Comparison of ENCODE assay signal across 13 mouse cellular contexts in the genomic region with DNA sequence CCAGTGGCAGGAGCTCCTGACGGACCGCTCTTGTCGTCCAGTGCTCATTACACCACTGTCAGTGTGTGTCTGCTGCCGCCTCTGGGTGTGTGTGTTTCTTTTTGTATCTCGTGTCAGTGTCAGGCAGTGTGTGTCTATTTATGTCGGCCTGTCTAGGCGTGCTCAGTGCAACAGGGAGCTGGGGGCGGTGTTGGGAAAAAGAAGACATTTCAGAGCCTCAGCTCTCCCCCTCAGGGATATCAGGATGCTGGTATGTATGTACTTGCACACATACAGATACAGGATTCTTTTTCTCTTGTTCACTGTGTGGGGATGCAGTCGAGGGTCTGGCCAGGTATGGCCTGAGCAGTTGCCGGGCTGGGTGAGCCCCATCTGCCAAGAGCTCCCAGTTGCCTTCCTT. TPM values are rescaled to one million over a fixed set of nuclear protein-coding genes. Genes with fewer than 3 reads are reported as not detected.
DNase-seq lines count a peak whose midpoint lies in the region; ATAC-seq and TF ChIP-seq lines count a peak whose summit lies in the region.
"Had no signal": no experiment of that assay in that cellular context is flagged by ENCODE, and none has a peak within 500 bp of the region (broad histone marks: within the 10 kb centered on the region; RNA-seq: fewer than 3 reads in every experiment).

No protein-coding gene starts in this region.

- H3K4me3 ChIP-seq in layer of hippocampus, adult 2 months, result peak overlapping the region; percentile 9; the same call in 1 of the 2 replicates
- no peak overlapping the region for H3K4me3 ChIP-seq in hindbrain, embryonic 12.5 days
- no peak overlapping the region for H3K4me3 ChIP-seq in midbrain, embryonic 14.5 days (replicated peaks; ENCODE audit: low read depth, low read length)
- no peak overlapping the region for H3K4me3 ChIP-seq in heart, adult 2 months
- H3K4me3 ChIP-seq: heart, embryonic 15.5 days had no signal

- H3K27me3 ChIP-seq in hindbrain, embryonic 12.5 days, result peaks cover 9% of the 10 kb centered on the region
- H3K27me3 ChIP-seq in midbrain, embryonic 14.5 days (ENCODE audit: control insufficient read depth, insufficient read depth, low read length), result no peaks in the 10 kb centered on the region
- no peaks in the 10 kb centered on the region for H3K27me3 ChIP-seq in heart, adult 2 months (ENCODE audit: control insufficient read depth, insufficient read depth, low read length)

- no peaks in the 10 kb centered on the region for H3K9me3 ChIP-seq in hindbrain, embryonic 12.5 days (replicated peaks)
- H3K9me3 ChIP-seq in midbrain, embryonic 14.5 days (ENCODE audit: control insufficient read depth, low read length), result no peaks in the 10 kb centered on the region
- H3K9me3 ChIP-seq: G1E; heart, embryonic 15.5 days had no signal

- 28% methylated on average over 10 of the region's 10 CpGs for WGBS in hindbrain, embryonic 12.5 days
- 31% methylated on average over 10 of the region's 10 CpGs for WGBS in midbrain, embryonic 14.5 days
- WGBS in heart, adult 2 months, result 66% methylated on average over 10 of the region's 10 CpGs

- no peak for TF ChIP-seq CTCF in layer of hippocampus, adult 2 months (conservative IDR thresholded peaks at IDR 0.05)
- TF ChIP-seq CTCF in heart, adult 2 months (IDR thresholded peaks at IDR 0.05), result no peak

- H3K79me2 ChIP-seq in heart, adult 2 months (replicated peaks; ENCODE audit: control insufficient read depth, insufficient read depth, low read length), result no peaks in the 10 kb centered on the region

- no peak for TF ChIP-seq EP300 in heart, adult 2 months (IDR thresholded peaks at IDR 0.05; ENCODE audit: insufficient read depth, low read depth, low read length)

- H3K36me3 ChIP-seq in hindbrain, embryonic 12.5 days, result peaks cover 26% of the 10 kb centered on the region
- H3K36me3 ChIP-seq in midbrain, embryonic 14.5 days (ENCODE audit: control insufficient read depth, insufficient read depth, low read length), result peaks cover 18% of the 10 kb centered on the region; the same call in 1 of the 2 replicates
- no peaks in the 10 kb centered on the region for H3K36me3 ChIP-seq in heart, adult 2 months (ENCODE audit: control insufficient read depth, insufficient read depth, low read length)
- H3K36me3 ChIP-seq: G1E; heart, embryonic 15.5 days had no signal

- peak overlapping the region; percentile 85 for H3K27ac ChIP-seq in layer of hippocampus, adult 2 months
- H3K27ac ChIP-seq in hindbrain, embryonic 12.5 days, result peak overlapping the region; percentile 98
- H3K27ac ChIP-seq in midbrain, embryonic 14.5 days (replicated peaks; ENCODE audit: low read depth, low read length), result peak overlapping the region; percentile 88
- no peak overlapping the region for H3K27ac ChIP-seq in heart, adult 2 months
- H3K27ac ChIP-seq: heart, embryonic 15.5 days had no signal

- H3K4me2 ChIP-seq in hindbrain, embryonic 12.5 days (replicated peaks), result no peak overlapping the region
- H3K4me2 ChIP-seq in midbrain, embryonic 14.5 days (ENCODE audit: low read length), result no peak overlapping the region
- H3K4me2 ChIP-seq: heart, embryonic 15.5 days had no signal

- H3K9ac ChIP-seq in hindbrain, embryonic 12.5 days, result peak overlapping the region; percentile 23
- H3K9ac ChIP-seq in midbrain, embryonic 14.5 days (replicated peaks; ENCODE audit: low read length), result peak overlapping the region; percentile 36; the same call in 1 of the 2 replicates
- no peak overlapping the region for H3K9ac ChIP-seq in heart, adult 2 months (ENCODE audit: low read depth, low read length)
- H3K9ac ChIP-seq: heart, embryonic 15.5 days had no signal

- peak; percentile 0; the same call in 1 of the 2 replicates for ATAC-seq in hindbrain, embryonic 12.5 days (ENCODE audit: low FRiP score)
- 0 out of 2 replicates have a peak, but pooled peaks have one; percentile 1 for ATAC-seq in midbrain, embryonic 14.5 days (ENCODE audit: low FRiP score, low TSS enrichment)

- intact Hi-C loops in heart, adult 2 months (cut with DNase I), result no loop called here

- no peak for TF ChIP-seq POLR2A in heart, adult 2 months (IDR thresholded peaks at IDR 0.05; ENCODE audit: insufficient read depth, low read depth, low read length)

- DNase-seq in layer of hippocampus, adult 2 months (ENCODE audit: low spot score in 2 of 2), result no peak
- no peak for DNase-seq in layer of hippocampus, postnatal 14 days (ENCODE audit: low spot score in 2 of 2)
- peak; percentile 47 for DNase-seq in midbrain, embryonic 14.5 days
- DNase-seq in right cerebral cortex, postnatal 25 days, result peak; percentile 75
- DNase-seq in heart, adult 2 months, result no peak
- no peak for DNase-seq in testis, postnatal 14 days (ENCODE audit: low spot score)
- no peak for DNase-seq in kidney, adult 8-10 months
- DNase-seq: kidney, adult 18-20 months; lung, adult 18-20 months; thymus, postnatal 25 days had no signal

- peaks cover 91% of the 10 kb centered on the region for H3K4me1 ChIP-seq in hindbrain, embryonic 12.5 days
- H3K4me1 ChIP-seq in midbrain, embryonic 14.5 days (ENCODE audit: control insufficient read depth, insufficient read depth, low read length), result peaks cover 62% of the 10 kb centered on the region
- H3K4me1 ChIP-seq in heart, adult 2 months (ENCODE audit: control insufficient read depth, insufficient read depth, low read length), result no peaks in the 10 kb centered on the region

RNA-seq across cellular contexts. Expression of a gene that starts 58.8 kb away (rescaled TPM):
- total RNA-seq in layer of hippocampus, adult 2 months (2021), result 100 to 1,000 TPM in 1 of 2 experiments, 10 to 100 TPM in 1; 76.5 to 101 TPM
- 10 to 100 TPM; 84.1 to 90.7 TPM for total RNA-seq in layer of hippocampus, postnatal 14 days (2021)
- polyA plus RNA-seq in hindbrain, embryonic 12.5 days (2016; fragmentation: Nextera tagmentation; extraction: Ambion mirVana), result 40.1 and 42.0 TPM in 2 replicates
- 20.2 and 24.7 TPM in 2 replicates for polyA plus RNA-seq in midbrain, embryonic 14.5 days (2014; fragmentation: Nextera tagmentation; extraction: Ambion mirVana)
- 10 to 100 TPM; 53.0 to 66.5 TPM for total RNA-seq in heart, adult 2 months (2021)
- 40.5 and 59.0 TPM in 2 replicates for polyA plus RNA-seq in heart, adult 2 months (2012; rRNA removed)

Comparison
In these comparisons a context has a peak if more than half of its experiments do, and no peak if none do; other contexts are left out.
1. DNase-seq: peak in midbrain, embryonic 14.5 days (single experiment) and right cerebral cortex, postnatal 25 days (single experiment); none in layer of hippocampus, adult 2 months (0 of 2), layer of hippocampus, postnatal 14 days (0 of 2), heart, adult 2 months (0 of 2), testis, postnatal 14 days (single experiment) and kidney, adult 8-10 months (0 of 2).